Mouse (Mus musculus): ENCODE data around the gene Selenoi.

- no peak for TF ChIP-seq EP300 (IDR thresholded peaks at IDR 0.05; ENCODE audit: insufficient read depth, low read depth, low read length)
- TF ChIP-seq POLR2A (IDR thresholded peaks at IDR 0.05; ENCODE audit: insufficient read depth, low read depth, low read length): no peak
- TF ChIP-seq CTCF (IDR thresholded peaks at IDR 0.05): no peak
These were observed 10.0 kb downstream of the Selenoi start for GRCm38 (mm10) chr5:30242410-30242809.

All from heart, adult 2 months (tissue).